Mouse (Mus musculus) forebrain, embryonic 11.5 days (tissue): ENCODE measurements around the gene Irgm1. TPM values are rescaled to one million over a fixed set of nuclear protein-coding genes. Genes with fewer than 3 reads are reported as not detected.
"Not testable (repeated sequence)": the region's sequence is repeated elsewhere in the genome, so short reads cannot be mapped to it uniquely, and the experiment has no call there.

Experiments used
- ATAC-seq: fragments of 200-750 bp; cut with Nextera tagmentation; replicated peaks from 2 replicates; pipeline ENCODE4 v1.8.0; 2017; ENCODE audit warnings: moderate TSS enrichment; ENCODE audit not compliant: low FRiP score
- DNase-seq: peaks from one replicate; pipeline ENCODE4 v3.0.0-alpha.2; 2017; ENCODE audit warnings: low spot score
- H3K27ac ChIP-seq: fragments of 300-500 bp; sonication (generic); 2 replicates; pipeline ENCODE4 v1.5.1; 2014; ENCODE audit warnings: low read depth, low read length
- H3K27me3 ChIP-seq: fragments of 300-500 bp; sonication (generic); 2 replicates; pipeline ENCODE4 v1.6.1; 2014; ENCODE audit warnings: mild to moderate bottlenecking, low read length, mixed read lengths; ENCODE audit not compliant: control insufficient read depth, insufficient read depth
- H3K36me3 ChIP-seq: fragments of 300-500 bp; sonication (generic); 2 replicates; pipeline ENCODE4 v1.6.1; 2014; ENCODE audit warnings: mild to moderate bottlenecking, low read length, moderate library complexity, mixed read lengths; ENCODE audit not compliant: control insufficient read depth, insufficient read depth
- H3K4me1 ChIP-seq: fragments of 300-500 bp; sonication (generic); replicated peaks from 2 replicates; pipeline ENCODE4 v1.6.1; 2014; ENCODE audit warnings: low read length, mixed read lengths; ENCODE audit not compliant: control insufficient read depth, insufficient read depth
- H3K4me2 ChIP-seq: fragments of 300-500 bp; sonication (generic); 2 replicates; pipeline ENCODE4 v1.6.1; 2014; ENCODE audit warnings: low read depth, mild to moderate bottlenecking, low read length, moderate library complexity, mixed read lengths; ENCODE audit not compliant: severe bottlenecking
- H3K4me3 ChIP-seq: fragments of 300-500 bp; sonication (generic); 2 replicates; pipeline ENCODE4 v1.5.1; 2014; ENCODE audit warnings: low read depth, low read length
- H3K9ac ChIP-seq: fragments of 300-500 bp; sonication (generic); 2 replicates; pipeline ENCODE4 v1.6.1; 2014; ENCODE audit warnings: low read length
- H3K9me3 ChIP-seq: fragments of 300-500 bp; sonication (generic); 2 replicates; pipeline ENCODE4 v1.6.1; 2016; ENCODE audit warnings: low read length, mixed read lengths; ENCODE audit not compliant: control insufficient read depth
- WGBS: fragments of 180-500 bp; shearing (Covaris S2); extraction: QIAGEN DNeasy Blood & Tissue Kit; methylation state at CpG from one replicate; pipeline ENCODE4 v1.1.7; 2014; 5-methylcytosine and 5-hydroxymethylcytosine counted together
- polyA plus RNA-seq: library from polyadenylated mRNA; unstranded; fragments of >200 nt; fragmentation: Nextera tagmentation; extraction: Ambion mirVana; gene quantifications from 2 replicates; pipeline ENCODE4 v1.2.1, GENCODE M21; 2014

The Irgm1 gene
- polyA plus RNA-seq, 1 experiment from 2014 or later = 1.5 TPM

GRCm38 (mm10) chr11:48831273-48831672, 40.2 kb downstream of the Irgm1 start:
- Histone ChIP-seq H3K9me3 (no peaks in the 10 kb centered on the region), H3K4me3 (no peak overlapping the region), H3K4me1 (0 out of 2 replicates have a peak, but pooled peaks cover 2% of the 10 kb centered on the region), H3K4me2 (no peak overlapping the region), H3K9ac (no peak overlapping the region), H3K27me3 (peaks cover 1% of the 10 kb centered on the region; the same call in 1 of the 2 replicates), H3K36me3 (no peaks in the 10 kb centered on the region), H3K27ac (no peak overlapping the region)
- ATAC-seq (no peak), DNase-seq (no peak)
- 73% methylated on average over 2 of the region's 2 CpGs for WGBS

GRCm38 (mm10) chr11:48830279-48830678, 41.2 kb downstream of the Irgm1 start:
- no peak for ATAC-seq

GRCm38 (mm10) chr11:48827926-48828325, 43.6 kb downstream of the Irgm1 start:
- Histone ChIP-seq H3K9ac (no peak overlapping the region), H3K4me2 (no peak overlapping the region), H3K4me3 (no peak overlapping the region), H3K36me3 (no peaks in the 10 kb centered on the region), H3K4me1 (0 out of 2 replicates have a peak, but pooled peaks cover 7% of the 10 kb centered on the region), H3K27me3 (peaks cover 13% of the 10 kb centered on the region), H3K9me3 (no peaks in the 10 kb centered on the region), H3K27ac (no peak overlapping the region)
- DNase-seq (no peak), ATAC-seq (no peak)
- WGBS = 80% methylated on average over 6 of the region's 6 CpGs

More at GRCm38 (mm10) chr11:48830279-48830678, 41.2 kb downstream of the Irgm1 start:
- 73% methylated on average over 2 of the region's 2 CpGs for WGBS
- no peak overlapping the region for H3K9ac ChIP-seq
- no peaks in the 10 kb centered on the region for H3K9me3 ChIP-seq
- H3K36me3 ChIP-seq = no peaks in the 10 kb centered on the region
- H3K4me2 ChIP-seq = no peak overlapping the region
- no peak for DNase-seq
- H3K4me1 ChIP-seq = 0 out of 2 replicates have a peak, but pooled peaks cover 2% of the 10 kb centered on the region
- no peak overlapping the region for H3K27ac ChIP-seq
- no peaks in the 10 kb centered on the region for H3K27me3 ChIP-seq
- no peak overlapping the region for H3K4me3 ChIP-seq

- Histone ChIP-seq H3K9ac (peak overlapping the region; percentile 43), H3K27ac (no peak overlapping the region), H3K4me3 (peak overlapping the region; percentile 42), H3K4me2 (peak overlapping the region; percentile 57), H3K4me1 (0 out of 2 replicates have a peak, but pooled peaks cover 7% of the 10 kb centered on the region), H3K9me3 (no peaks in the 10 kb centered on the region), H3K27me3 (peaks cover 13% of the 10 kb centered on the region), H3K36me3 (no peaks in the 10 kb centered on the region)
- no peak for DNase-seq
- WGBS = 0% methylated on average over 6 of the region's 6 CpGs
- ATAC-seq = peak; percentile 32; the same call in 1 of the 2 replicates
These were observed 44.8 kb downstream of the Irgm1 start for GRCm38 (mm10) chr11:48826752-48827096.

- H3K9me3 ChIP-seq, H3K27ac ChIP-seq, DNase-seq, H3K36me3 ChIP-seq, H3K4me1 ChIP-seq: not testable (repeated sequence)
- peak within 1 kb of the TSS; percentile 43 for H3K9ac ChIP-seq
- H3K4me3 ChIP-seq = peak within 1 kb of the TSS; percentile 42
- peak within 1 kb of the TSS; percentile 57 for H3K4me2 ChIP-seq
- peaks cover 13% of the 10 kb centered on the region for H3K27me3 ChIP-seq
- peak; percentile 76 for ATAC-seq
- WGBS = under 1% methylated on average over 41 of the region's 92 CpGs
These were observed 45.3 kb downstream of the Irgm1 start, which contains the start of the genes Trim7 and Gm12184 for GRCm38 (mm10) chr11:48825979-48826751. Gene Trim7 (plus strand): TSS chr11:48826140. Gene Gm12184 (minus strand): TSS chr11:48826655.

GRCm38 (mm10) chr11:48824311-48824830, 47.1 kb downstream of the Irgm1 start:
- peak overlapping the region; percentile 34 for H3K4me3 ChIP-seq
- H3K4me1 ChIP-seq = 0 out of 2 replicates have a peak, but pooled peaks cover 7% of the 10 kb centered on the region
- H3K9ac ChIP-seq = peak overlapping the region; percentile 45
- WGBS = 3% methylated on average over 22 of the region's 22 CpGs
- no peaks in the 10 kb centered on the region for H3K9me3 ChIP-seq
- peak overlapping the region; percentile 58 for H3K4me2 ChIP-seq
- H3K27ac ChIP-seq = no peak overlapping the region
- no peak for ATAC-seq
- DNase-seq = no peak
- peaks cover 13% of the 10 kb centered on the region for H3K27me3 ChIP-seq
- no peaks in the 10 kb centered on the region for H3K36me3 ChIP-seq

- ATAC-seq = peak; percentile 27; the same call in 1 of the 2 replicates
- H3K9ac ChIP-seq = peak overlapping the region; percentile 45; the same call in 1 of the 2 replicates
These were observed 47.9 kb downstream of the Irgm1 start for GRCm38 (mm10) chr11:48823536-48823972.

GRCm38 (mm10) chr11:48822768-48823512, 48.5 kb downstream of the Irgm1 start:
- no peak for ATAC-seq
- 32% methylated on average over 14 of the region's 14 CpGs for WGBS
- Histone ChIP-seq H3K27me3 (peaks cover 13% of the 10 kb centered on the region), H3K4me3 (peak overlapping the region; percentile 34), H3K4me1 (0 out of 2 replicates have a peak, but pooled peaks cover 7% of the 10 kb centered on the region), H3K9ac (no peak overlapping the region), H3K27ac (no peak overlapping the region), H3K36me3 (no peaks in the 10 kb centered on the region), H3K9me3 (no peaks in the 10 kb centered on the region), H3K4me2 (peak overlapping the region; percentile 58)
- no peak for DNase-seq

More at GRCm38 (mm10) chr11:48823536-48823972, 47.9 kb downstream of the Irgm1 start:
- Histone ChIP-seq H3K27me3 (peaks cover 13% of the 10 kb centered on the region), H3K36me3 (no peaks in the 10 kb centered on the region), H3K9me3 (no peaks in the 10 kb centered on the region), H3K4me2 (peak overlapping the region; percentile 58), H3K27ac (no peak overlapping the region), H3K4me1 (0 out of 2 replicates have a peak, but pooled peaks cover 7% of the 10 kb centered on the region), H3K4me3 (peak overlapping the region; percentile 34)
- under 1% methylated on average over 15 of the region's 15 CpGs for WGBS
- peak; percentile 87 for DNase-seq
